19 mouse cellular contexts compared by ENCODE assay signal in genomic region chr14:62573454-62573853, GRCm38 (mm10). TPM values are rescaled to one million over a fixed set of nuclear protein-coding genes. Genes with fewer than 3 reads are reported as not detected.
DNase-seq lines count a peak whose midpoint lies in the region; ATAC-seq and TF ChIP-seq lines count a peak whose summit lies in the region.
"Had no signal": no experiment of that assay in that cellular context is flagged by ENCODE, and none has a peak within 500 bp of the region (broad histone marks: within the 10 kb centered on the region; RNA-seq: fewer than 3 reads in every experiment).

No protein-coding gene starts in this region.

- intact Hi-C loops in heart, postnatal 14 days (cut with DNase I), result no loop called here

- DNase-seq in heart, postnatal 14 days, result no peak
- peak; percentile 44 for DNase-seq in lung, postnatal 0 days (ENCODE audit: low spot score)
- no peak for DNase-seq in lung, postnatal 25 days (ENCODE audit: low spot score)
- DNase-seq in embryo, embryonic 10 days (ENCODE audit: low spot score), result peak; percentile 53
- peak; percentile 55 for DNase-seq in embryonic facial prominence, embryonic 14.5 days (ENCODE audit: low spot score)
- DNase-seq in left cerebral cortex, adult 9 months (ENCODE audit: low spot score in 2 of 2), result no peak
- DNase-seq in cerebellum, adult 2 months, result no peak
- DNase-seq: cerebellum, postnatal 10 days; gastrocnemius, adult 2 months; liver, embryonic 13.5 days had no signal

- H3K4me1 ChIP-seq in heart, embryonic 13.5 days, result peaks cover 25% of the 10 kb centered on the region
- 0 out of 2 replicates have a peak, but pooled peaks cover 2% of the 10 kb centered on the region for H3K4me1 ChIP-seq in lung, postnatal 0 days (ENCODE audit: insufficient read depth, low read depth, low read length)
- 0 out of 2 replicates have a peak, but pooled peaks cover 4% of the 10 kb centered on the region for H3K4me1 ChIP-seq in embryonic facial prominence, embryonic 14.5 days (ENCODE audit: control insufficient read depth, insufficient read depth, low read length)
- no peaks in the 10 kb centered on the region; the same call in 1 of the 2 replicates for H3K4me1 ChIP-seq in cerebellum, adult 2 months (ENCODE audit: control insufficient read depth, insufficient read depth, low read length)
- H3K4me1 ChIP-seq: liver, embryonic 13.5 days had no signal

- 0% methylated on average over 2 of the region's 3 CpGs for WGBS in heart, embryonic 13.5 days
- WGBS in lung, postnatal 0 days, result 8% methylated on average over 2 of the region's 3 CpGs
- WGBS in embryonic facial prominence, embryonic 14.5 days, result 0% methylated on average over 2 of the region's 3 CpGs
- 13% methylated on average over 2 of the region's 3 CpGs for WGBS in cerebellum, adult 2 months

- no peak for TF ChIP-seq EP300 in lung, postnatal 0 days (IDR thresholded peaks at IDR 0.05)

- no peaks in the 10 kb centered on the region for H3K36me3 ChIP-seq in heart, embryonic 13.5 days
- H3K36me3 ChIP-seq in lung, postnatal 0 days (ENCODE audit: insufficient read depth, low read length), result no peaks in the 10 kb centered on the region
- no peaks in the 10 kb centered on the region for H3K36me3 ChIP-seq in embryonic facial prominence, embryonic 14.5 days (ENCODE audit: control insufficient read depth, insufficient read depth, low read length)
- H3K36me3 ChIP-seq: liver, embryonic 13.5 days had no signal

- H3K4me2 ChIP-seq in heart, embryonic 13.5 days, result peak overlapping the region; percentile 31
- no peak overlapping the region for H3K4me2 ChIP-seq in lung, postnatal 0 days (replicated peaks; ENCODE audit: low read depth, low read length)
- no peak overlapping the region for H3K4me2 ChIP-seq in embryonic facial prominence, embryonic 14.5 days (ENCODE audit: low read depth, low read length)
- H3K4me2 ChIP-seq: liver, embryonic 13.5 days had no signal

- no peaks in the 10 kb centered on the region for H3K27me3 ChIP-seq in heart, embryonic 13.5 days (replicated peaks)
- no peaks in the 10 kb centered on the region for H3K27me3 ChIP-seq in lung, postnatal 0 days (replicated peaks; ENCODE audit: insufficient read depth, low read length)
- no peaks in the 10 kb centered on the region for H3K27me3 ChIP-seq in embryonic facial prominence, embryonic 14.5 days (replicated peaks; ENCODE audit: control insufficient read depth, insufficient read depth, low read length)
- no peaks in the 10 kb centered on the region for H3K27me3 ChIP-seq in cerebellum, adult 2 months (ENCODE audit: control insufficient read depth, insufficient read depth, low read length)

- H3K4me3 ChIP-seq in heart, embryonic 13.5 days, result no peak overlapping the region
- no peak overlapping the region for H3K4me3 ChIP-seq in lung, postnatal 0 days (ENCODE audit: low read depth, low read length)
- H3K4me3 ChIP-seq in embryonic facial prominence, embryonic 14.5 days (ENCODE audit: low read depth, low read length), result 0 out of 2 replicates have a peak overlapping the region, but pooled peaks have one; percentile 5
- H3K4me3 ChIP-seq in cerebellum, adult 2 months (replicated peaks; ENCODE audit: insufficient read depth, low read depth, low read length), result no peak overlapping the region
- H3K4me3 ChIP-seq: gastrocnemius, adult 2 months; liver, embryonic 13.5 days; myocyte had no signal

- no peak overlapping the region for H3K27ac ChIP-seq in heart, embryonic 13.5 days (replicated peaks)
- no peak overlapping the region for H3K27ac ChIP-seq in lung, postnatal 0 days (ENCODE audit: low read length)
- H3K27ac ChIP-seq in embryonic facial prominence, embryonic 14.5 days (replicated peaks; ENCODE audit: low read depth, low read length), result no peak overlapping the region
- no peak overlapping the region for H3K27ac ChIP-seq in cerebellum, adult 2 months (ENCODE audit: insufficient read depth, low read length)
- H3K27ac ChIP-seq: gastrocnemius, adult 2 months; liver, embryonic 13.5 days had no signal

- no peak overlapping the region for H3K9ac ChIP-seq in heart, embryonic 13.5 days
- H3K9ac ChIP-seq in lung, postnatal 0 days (replicated peaks; ENCODE audit: low read depth), result no peak overlapping the region
- no peak overlapping the region for H3K9ac ChIP-seq in embryonic facial prominence, embryonic 14.5 days (ENCODE audit: low read depth, low read length)
- H3K9ac ChIP-seq: liver, embryonic 13.5 days had no signal

- no peaks in the 10 kb centered on the region for H3K9me3 ChIP-seq in heart, embryonic 13.5 days
- no peaks in the 10 kb centered on the region for H3K9me3 ChIP-seq in lung, postnatal 0 days (ENCODE audit: low read length)
- H3K9me3 ChIP-seq in embryonic facial prominence, embryonic 14.5 days (ENCODE audit: control insufficient read depth, low read length), result no peaks in the 10 kb centered on the region
- H3K9me3 ChIP-seq: liver, embryonic 13.5 days had no signal

- no peak for TF ChIP-seq CTCF in lung, postnatal 0 days (IDR thresholded peaks at IDR 0.05)
- no peak for TF ChIP-seq CTCF in cerebellum, adult 2 months (IDR thresholded peaks at IDR 0.05; ENCODE audit: borderline replicate concordance, insufficient read depth, low read depth, low read length)

- no peak for TF ChIP-seq POLR2A in cerebellum, adult 2 months (IDR thresholded peaks at IDR 0.05; ENCODE audit: borderline replicate concordance, insufficient read depth, low read length)

- ATAC-seq in heart, embryonic 13.5 days (ENCODE audit: extremely low read depth, insufficient number of reproducible peaks, low FRiP score, low TSS enrichment), result no peak
- ATAC-seq in lung, postnatal 0 days, result no peak
- ATAC-seq in embryonic facial prominence, embryonic 14.5 days (ENCODE audit: low read depth), result peak; percentile 18; the same call in 1 of the 2 replicates
- ATAC-seq: hindbrain, embryonic 16.5 days; Patski had no signal

RNA-seq across cellular contexts. Expression of gene Gm4131, which starts 6.7 kb away (rescaled TPM):
- not detected in 2 replicates for polyA plus RNA-seq in heart, embryonic 13.5 days (2015; fragmentation: Nextera tagmentation; extraction: Ambion mirVana)
- not detected for total RNA-seq in heart, postnatal 14 days (2021)
- not detected in 2 replicates for polyA plus RNA-seq in lung, postnatal 0 days (2015; fragmentation: Nextera tagmentation; extraction: Ambion mirVana)
- 0.28 TPM in 1 of 2 replicates, not detected in the other for polyA plus RNA-seq in embryonic facial prominence, embryonic 14.5 days (2014; fragmentation: Nextera tagmentation; extraction: Ambion mirVana)
- 0.14 TPM in 1 of 2 replicates, not detected in the other for polyA plus RNA-seq in cerebellum, adult 2 months (2012; rRNA removed)
- total RNA-seq: adrenal gland, adult 18-20 months; gastrocnemius, adult 2 months; layer of hippocampus, adult 18-20 months; left cerebral cortex, adult 8-10 months; megakaryocyte, adult 5-6 weeks had no signal
- polyA plus RNA-seq: heart, embryonic 14.5 days; liver, embryonic 13.5 days; myocyte; Patski had no signal

RNA-seq across cellular contexts. Expression of gene Fam124a, which starts 17.9 kb away (rescaled TPM):
- 2.4 and 3.5 TPM in 2 replicates for polyA plus RNA-seq in heart, embryonic 13.5 days (2015; fragmentation: Nextera tagmentation; extraction: Ambion mirVana)
- 1 to 10 TPM; 3.6 to 4.3 TPM for total RNA-seq in heart, postnatal 14 days (2021)
- 9.4 and 10.2 TPM in 2 replicates for polyA plus RNA-seq in lung, postnatal 0 days (2015; fragmentation: Nextera tagmentation; extraction: Ambion mirVana)
- 3.2 and 3.8 TPM in 2 replicates for polyA plus RNA-seq in embryonic facial prominence, embryonic 14.5 days (2014; fragmentation: Nextera tagmentation; extraction: Ambion mirVana)
- polyA plus RNA-seq in cerebellum, adult 2 months (2012; rRNA removed), result 12.3 and 13.5 TPM in 2 replicates
- total RNA-seq: megakaryocyte, adult 5-6 weeks had no signal

Comparison
In these comparisons a context has a peak if more than half of its experiments do, and no peak if none do; other contexts are left out.
1. DNase-seq: peak in lung, postnatal 0 days (single experiment), embryo, embryonic 10 days (single experiment) and embryonic facial prominence, embryonic 14.5 days (single experiment); none in heart, postnatal 14 days (0 of 2), lung, postnatal 25 days (single experiment), left cerebral cortex, adult 9 months (0 of 2) and cerebellum, adult 2 months (0 of 2).